Mouse (Mus musculus): Measurements from ENCODE around the gene Actr3.

Actr3 gene

GRCm38 (mm10) chr1:125435369-125436135 is at the start of gene Actr3:
Gene Actr3 (minus strand): TSS chr1:125435727.
- DNase-seq (ENCODE audit: low read depth, low spot score), result peak; percentile 98

- DNase-seq (ENCODE audit: low read depth, low spot score), result no peak
These were observed 47.1 kb upstream of the Actr3 start for GRCm38 (mm10) chr1:125482459-125483287.

- no peak for DNase-seq (ENCODE audit: low read depth, low spot score)
These were observed 46.3 kb upstream of the Actr3 start for GRCm38 (mm10) chr1:125481842-125482241.

GRCm38 (mm10) chr1:125478588-125478987 is 43.1 kb upstream of the Actr3 start:
- DNase-seq (ENCODE audit: low read depth, low spot score), result no peak

GRCm38 (mm10) chr1:125475961-125476682 is 40.6 kb upstream of the Actr3 start:
- DNase-seq (ENCODE audit: low read depth, low spot score), result no peak

GRCm38 (mm10) chr1:125473866-125474265 is 38.3 kb upstream of the Actr3 start:
- no peak for DNase-seq (ENCODE audit: low read depth, low spot score)

- DNase-seq (ENCODE audit: low read depth, low spot score), result no peak
These were observed 37.7 kb upstream of the Actr3 start for GRCm38 (mm10) chr1:125473126-125473666.

- no peak for DNase-seq (ENCODE audit: low read depth, low spot score)
These were observed 35.5 kb upstream of the Actr3 start for GRCm38 (mm10) chr1:125470805-125471648.

GRCm38 (mm10) chr1:125467936-125468335 is 32.4 kb upstream of the Actr3 start:
- DNase-seq (ENCODE audit: low read depth, low spot score), result no peak

GRCm38 (mm10) chr1:125466621-125467257 is 31.2 kb upstream of the Actr3 start:
- no peak for DNase-seq (ENCODE audit: low read depth, low spot score)

GRCm38 (mm10) chr1:125464011-125464410 is 28.5 kb upstream of the Actr3 start:
- DNase-seq (ENCODE audit: low read depth, low spot score), result no peak

- no peak for DNase-seq (ENCODE audit: low read depth, low spot score)
These were observed 27.8 kb upstream of the Actr3 start for GRCm38 (mm10) chr1:125463349-125463748.

GRCm38 (mm10) chr1:125462917-125463316 is 27.4 kb upstream of the Actr3 start:
- no peak for DNase-seq (ENCODE audit: low read depth, low spot score)

- no peak for DNase-seq (ENCODE audit: low read depth, low spot score)
These were observed 23.0 kb upstream of the Actr3 start for GRCm38 (mm10) chr1:125458531-125458930.

GRCm38 (mm10) chr1:125455128-125455527 is 19.6 kb upstream of the Actr3 start:
- no peak for DNase-seq (ENCODE audit: low read depth, low spot score)

- no peak for DNase-seq (ENCODE audit: low read depth, low spot score)
These were observed 14.9 kb upstream of the Actr3 start for GRCm38 (mm10) chr1:125450282-125451000.

- DNase-seq (ENCODE audit: low read depth, low spot score), result no peak
These were observed 12.4 kb upstream of the Actr3 start for GRCm38 (mm10) chr1:125447926-125448325.

GRCm38 (mm10) chr1:125441679-125442078 is 6.2 kb upstream of the Actr3 start:
- no peak for DNase-seq (ENCODE audit: low read depth, low spot score)

GRCm38 (mm10) chr1:125441251-125441650 is 5.7 kb upstream of the Actr3 start:
- DNase-seq (ENCODE audit: low read depth, low spot score), result no peak

- DNase-seq (ENCODE audit: low read depth, low spot score), result no peak
These were observed 4.0 kb upstream of the Actr3 start for GRCm38 (mm10) chr1:125439556-125439955.
